Mouse (Mus musculus) heart, postnatal 25 days (tissue): ENCODE results near the gene Bcl2l1. TPM values are rescaled to one million over a fixed set of nuclear protein-coding genes. Genes with fewer than 3 reads are reported as not detected.

ENCODE experiments used
- DNase-seq: peaks from one replicate; pipeline ENCODE4 v3.0.0; 2022; ENCODE audit warnings: low spot score
- intact Hi-C: fragments of 180-260 bp; cut with DNase I; formaldehyde crosslinking; loops from one replicate; pipeline ENCODE4 v1.15.1; 2025
- total RNA-seq, 2 experiments: library from RNA; stranded (reverse); gene quantifications; 2 replicates each; pipeline ENCODE4 v1.2.3; 2021

Gene Bcl2l1
- total RNA-seq, 2 experiments from 2014 or later = 58.6 to 59.0 TPM

DNA sequence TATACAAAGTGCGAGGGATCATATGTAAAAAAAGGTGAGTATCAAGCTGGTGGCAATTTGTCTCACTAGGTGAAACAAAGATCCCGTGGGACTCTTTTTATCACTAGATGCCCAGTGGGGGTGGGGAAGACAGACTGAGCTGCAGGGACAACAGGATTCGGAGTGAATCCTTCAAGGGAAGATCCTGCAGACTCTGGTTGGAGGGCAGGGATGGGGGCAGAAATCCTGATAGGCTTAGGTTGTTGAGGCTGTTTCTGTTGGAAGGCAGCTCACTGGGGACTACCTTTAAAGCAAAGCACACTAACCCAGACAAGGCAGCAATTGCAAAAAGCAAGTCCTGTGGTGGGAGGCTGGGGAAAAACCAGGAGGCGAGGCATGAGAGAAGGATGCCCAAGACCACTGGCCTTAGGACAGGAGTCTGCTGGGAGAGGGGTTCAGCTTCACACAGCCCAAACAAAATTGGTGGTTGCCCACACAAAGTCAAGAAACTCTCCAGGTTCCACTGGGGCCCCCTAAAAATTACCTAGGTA is 6.3 kb downstream of the Bcl2l1 start:
- intact Hi-C loops = no loop called here
- DNase-seq = no peak

DNA sequence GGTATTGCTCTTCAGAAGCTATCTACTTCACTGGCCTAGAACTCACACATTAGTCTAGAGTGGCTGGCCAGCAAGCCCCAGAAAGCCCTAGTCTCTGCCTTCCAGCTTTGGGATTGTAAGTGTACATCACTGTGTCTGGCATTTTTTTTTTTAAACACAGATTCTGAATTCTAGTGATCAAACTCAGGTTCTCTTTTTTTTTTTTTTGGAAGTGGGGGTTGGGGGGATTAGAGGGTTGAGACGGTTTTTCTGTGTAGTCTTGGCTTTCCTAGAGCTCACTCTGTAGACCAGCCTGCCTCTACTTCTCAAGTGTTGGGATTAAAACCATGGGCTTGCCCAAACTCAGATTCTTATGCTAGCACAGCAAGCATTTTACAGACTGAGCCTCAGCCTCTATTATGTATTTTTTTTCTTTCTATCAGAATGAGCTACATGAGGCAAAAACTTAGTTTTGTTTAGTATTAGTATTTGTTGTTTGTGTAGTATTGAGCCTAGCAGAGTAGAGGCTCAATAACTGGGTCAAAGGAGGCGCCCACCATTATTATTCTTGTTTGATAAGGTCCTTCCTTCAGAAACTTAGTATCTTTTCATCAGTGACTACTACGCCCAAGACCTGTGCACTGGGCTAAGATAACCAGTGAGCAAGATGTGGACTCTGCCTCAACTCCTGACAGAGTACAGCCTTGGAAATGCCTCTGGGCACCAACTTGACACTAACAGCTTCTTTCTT is 6.9 kb downstream of the Bcl2l1 start:
- intact Hi-C loops = no loop called here
- DNase-seq = no peak

DNA sequence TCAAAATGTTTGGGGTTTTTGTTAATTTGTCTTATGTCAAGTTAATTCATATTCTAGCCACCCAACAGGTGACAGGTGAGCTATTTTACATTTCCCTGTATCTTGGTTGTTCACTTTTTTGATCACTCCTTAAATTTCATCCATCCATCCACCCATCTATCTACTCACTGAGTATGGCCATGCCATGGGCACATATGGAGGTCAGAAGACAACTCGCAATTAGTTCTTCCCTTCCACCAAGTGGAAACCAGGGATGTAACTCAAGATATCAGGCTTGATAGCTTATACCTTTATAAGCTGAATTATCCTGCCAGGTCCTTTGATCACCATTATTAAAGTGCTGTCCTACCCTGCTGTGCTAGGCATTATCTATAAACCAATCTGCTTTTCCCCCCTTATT is 7.8 kb downstream of the Bcl2l1 start:
- intact Hi-C loops = no loop called here
- no peak for DNase-seq

DNA sequence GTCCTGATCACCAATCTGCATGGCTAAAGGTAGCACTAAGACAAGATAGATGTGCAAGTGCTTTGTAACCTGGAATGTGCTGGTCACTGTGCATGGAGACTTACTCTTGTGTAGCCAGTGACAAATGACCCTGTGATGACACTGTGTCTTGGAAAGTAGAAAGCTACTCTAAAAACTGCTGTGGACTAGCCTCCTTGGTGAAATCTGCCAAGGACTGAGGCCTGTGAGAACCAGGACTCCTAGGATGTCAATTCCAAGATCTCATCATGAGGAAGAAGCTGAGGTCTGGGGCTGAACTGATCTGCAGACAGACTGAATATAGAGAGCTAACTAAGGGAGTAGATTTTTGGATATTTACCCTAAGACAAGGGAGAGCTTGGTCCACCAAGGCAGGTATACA is 10.0 kb downstream of the Bcl2l1 start:
- no peak for DNase-seq
- intact Hi-C loops = no loop called here

DNA sequence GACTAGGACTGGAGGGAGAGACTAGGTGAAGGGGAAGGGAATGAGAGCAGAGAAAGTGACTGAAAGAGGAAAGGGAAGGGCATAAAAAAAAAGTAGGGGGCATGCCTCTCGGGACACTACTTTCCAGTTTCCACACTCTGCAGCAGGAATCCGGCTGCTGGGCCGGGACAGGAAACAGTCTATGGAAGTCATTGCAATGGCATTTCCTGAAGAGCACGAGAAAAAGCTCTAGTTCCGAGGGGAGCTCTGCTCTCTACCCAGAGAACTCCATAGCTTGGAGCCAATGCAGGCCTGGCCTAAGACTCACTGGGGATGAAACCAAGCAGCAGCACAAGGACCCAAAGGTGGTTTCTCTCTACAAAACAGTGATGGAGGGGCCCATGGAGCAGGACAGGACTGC is 10.5 kb downstream of the Bcl2l1 start:
- intact Hi-C loops = no loop called here

DNA sequence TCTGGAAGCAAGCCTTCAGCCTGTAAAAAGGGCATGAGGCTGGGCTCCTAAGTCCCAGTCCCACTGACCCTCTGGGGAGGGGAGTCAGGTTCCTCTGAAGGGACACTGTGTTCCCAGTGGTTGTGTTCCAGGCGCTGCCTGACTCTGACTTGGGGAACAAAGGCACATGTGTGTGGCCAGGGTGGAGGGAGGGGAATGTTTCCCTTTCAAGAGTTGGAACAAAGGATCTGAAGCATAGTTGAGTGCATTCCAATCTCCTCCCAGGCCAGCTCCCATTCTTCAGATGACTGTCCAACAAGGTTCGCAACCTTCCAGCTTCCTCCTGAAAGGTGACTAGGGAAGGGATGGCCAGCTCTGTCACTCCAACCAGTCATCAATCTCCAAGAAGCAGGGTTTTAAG is 11.2 kb downstream of the Bcl2l1 start:
- intact Hi-C loops = loop anchor here (1.0 kb wide), 1 partner anchor 35 kb away; no protein-coding TSS in a partner anchor
- DNase-seq = peak; percentile 86

More for the DNA sequence above, 10.5 kb downstream of the Bcl2l1 start:
- DNase-seq = peak; percentile 76

DNA sequence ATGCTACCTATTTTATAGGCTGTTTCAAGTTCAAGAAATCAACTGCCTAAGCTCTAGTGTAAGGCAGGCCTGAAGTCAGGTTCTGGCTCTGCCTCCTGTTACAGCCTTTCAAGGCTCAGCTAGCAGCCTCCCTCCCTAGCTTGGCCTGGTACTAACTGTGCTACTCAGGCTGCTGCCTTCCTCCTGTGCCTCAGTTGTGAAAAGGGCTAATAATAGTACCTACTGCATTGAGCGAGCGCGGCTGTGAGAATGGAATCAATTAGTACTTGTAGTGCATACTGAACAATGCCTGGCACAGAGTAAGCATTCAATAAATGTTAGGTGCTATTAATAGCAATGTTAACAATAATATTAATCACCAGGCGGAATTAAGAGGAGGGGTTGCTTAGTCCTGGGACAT is 11.6 kb downstream of the Bcl2l1 start:
- intact Hi-C loops = loop anchor here (1.0 kb wide), 1 partner anchor 35 kb away; no protein-coding TSS in a partner anchor

DNA sequence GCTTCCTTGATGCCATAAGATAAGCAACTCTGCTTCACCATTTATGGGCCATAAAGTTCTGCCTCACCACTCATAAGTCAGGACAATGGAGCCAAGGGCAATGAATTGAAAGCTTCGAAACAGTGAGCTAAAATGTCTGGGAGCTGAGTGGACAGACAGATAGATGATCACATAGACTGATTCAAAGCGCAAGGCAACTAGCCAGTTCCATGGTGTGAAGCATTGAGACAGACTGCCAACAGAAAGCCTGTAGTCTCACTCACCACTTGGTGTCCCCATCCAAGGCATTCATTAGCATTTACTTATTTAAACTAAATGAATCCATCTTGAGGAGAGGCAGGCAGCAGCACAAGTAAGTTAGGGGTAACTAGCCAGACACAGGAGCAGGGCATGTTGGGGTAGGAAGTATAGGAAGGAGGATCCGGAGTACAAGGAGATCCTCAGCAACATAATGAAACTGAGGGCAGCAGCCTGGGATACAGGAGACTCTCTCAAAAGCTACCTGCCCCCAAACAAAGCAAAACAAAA is 12.4 kb downstream of the Bcl2l1 start:
- no peak for DNase-seq
- intact Hi-C loops = no loop called here

More for the DNA sequence above, 11.6 kb downstream of the Bcl2l1 start:
- peak; percentile 40 for DNase-seq

DNA sequence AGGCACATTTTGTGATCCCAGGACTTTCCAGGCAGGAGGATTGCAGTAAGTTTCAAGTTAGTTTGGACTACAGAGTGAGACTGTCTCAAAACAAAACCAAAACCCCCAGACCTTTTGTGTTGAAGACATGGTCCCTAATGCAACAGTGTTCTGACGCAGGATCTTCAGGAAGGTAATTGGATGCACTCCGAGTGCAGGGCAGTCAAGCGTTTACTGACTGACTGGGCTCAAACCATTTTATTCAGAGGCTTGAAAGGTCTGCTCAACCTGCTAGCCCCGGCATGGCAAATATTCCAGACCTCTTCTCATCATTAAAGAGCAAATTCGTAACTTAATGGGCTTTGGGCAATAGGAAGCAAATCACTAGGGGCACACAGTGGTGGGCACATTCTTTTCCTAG is 12.8 kb downstream of the Bcl2l1 start:
- no peak for DNase-seq
- intact Hi-C loops = no loop called here

DNA sequence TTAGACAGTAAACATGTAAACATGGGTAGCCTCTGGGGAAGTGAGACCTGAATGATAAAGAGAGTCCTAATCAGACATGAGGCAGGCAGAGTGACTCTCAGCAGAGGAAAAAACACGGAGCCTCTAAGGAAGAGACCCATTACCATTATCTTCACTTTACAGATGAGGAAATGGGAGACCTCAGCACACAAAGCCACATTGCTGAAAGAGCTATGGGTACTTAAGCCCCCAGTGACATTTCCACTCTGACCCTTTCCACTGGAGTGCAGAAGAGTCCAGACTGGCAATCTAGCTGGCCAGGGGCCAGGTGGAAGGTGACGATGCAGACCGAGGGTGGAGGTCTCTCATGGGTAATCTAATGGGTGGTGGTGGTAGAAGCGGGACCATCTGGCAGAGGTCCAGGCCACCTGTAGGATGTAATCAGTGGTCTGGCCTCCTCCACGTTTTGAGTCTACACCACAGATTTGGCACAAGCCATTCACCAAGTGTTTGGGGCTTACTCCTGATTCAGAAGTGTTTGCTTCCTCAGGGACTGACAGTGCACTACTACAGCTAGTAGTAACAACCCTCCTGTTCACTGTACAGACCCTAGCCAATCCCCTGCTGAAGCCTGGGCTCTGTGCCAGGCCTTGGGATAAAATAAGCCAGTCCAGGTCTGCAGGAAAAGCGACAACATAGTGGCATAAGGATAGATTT is 13.8 kb downstream of the Bcl2l1 start:
- intact Hi-C loops = no loop called here

DNA sequence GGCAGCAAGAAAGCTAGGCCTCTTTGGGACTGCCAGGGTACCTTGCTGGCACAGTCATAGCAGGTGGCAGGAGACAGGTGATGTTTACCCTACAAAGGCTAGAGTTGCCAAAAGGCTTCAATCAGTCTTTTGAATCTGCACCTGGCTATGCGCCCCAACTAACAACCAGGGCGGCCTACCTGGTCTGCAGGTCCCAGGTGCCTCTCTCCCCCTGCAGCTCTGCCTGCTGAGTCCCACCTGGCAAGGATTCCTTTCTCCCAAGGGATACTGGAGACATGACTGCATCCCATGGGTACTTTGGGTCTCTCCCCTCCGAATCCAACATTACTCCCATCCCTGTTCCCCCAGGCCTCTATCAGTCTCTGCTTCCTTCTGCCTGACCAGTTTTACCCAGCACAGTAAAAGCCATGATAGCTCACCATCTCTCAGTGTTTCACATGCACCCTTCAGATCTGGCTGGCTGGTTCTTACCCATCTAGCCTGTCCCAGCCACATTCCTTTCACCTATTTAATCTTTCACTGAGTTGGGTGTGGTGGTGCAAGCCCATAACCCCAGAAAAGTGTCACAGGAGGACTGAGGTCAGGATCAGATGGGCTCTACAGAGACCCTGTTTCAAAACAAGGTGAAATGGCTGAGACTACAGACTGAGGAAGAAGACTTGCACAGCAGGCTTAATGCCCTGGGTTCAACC is 14.7 kb downstream of the Bcl2l1 start:
- no peak for DNase-seq
- intact Hi-C loops = no loop called here

More for the DNA sequence above, 13.8 kb downstream of the Bcl2l1 start:
- no peak for DNase-seq

DNA sequence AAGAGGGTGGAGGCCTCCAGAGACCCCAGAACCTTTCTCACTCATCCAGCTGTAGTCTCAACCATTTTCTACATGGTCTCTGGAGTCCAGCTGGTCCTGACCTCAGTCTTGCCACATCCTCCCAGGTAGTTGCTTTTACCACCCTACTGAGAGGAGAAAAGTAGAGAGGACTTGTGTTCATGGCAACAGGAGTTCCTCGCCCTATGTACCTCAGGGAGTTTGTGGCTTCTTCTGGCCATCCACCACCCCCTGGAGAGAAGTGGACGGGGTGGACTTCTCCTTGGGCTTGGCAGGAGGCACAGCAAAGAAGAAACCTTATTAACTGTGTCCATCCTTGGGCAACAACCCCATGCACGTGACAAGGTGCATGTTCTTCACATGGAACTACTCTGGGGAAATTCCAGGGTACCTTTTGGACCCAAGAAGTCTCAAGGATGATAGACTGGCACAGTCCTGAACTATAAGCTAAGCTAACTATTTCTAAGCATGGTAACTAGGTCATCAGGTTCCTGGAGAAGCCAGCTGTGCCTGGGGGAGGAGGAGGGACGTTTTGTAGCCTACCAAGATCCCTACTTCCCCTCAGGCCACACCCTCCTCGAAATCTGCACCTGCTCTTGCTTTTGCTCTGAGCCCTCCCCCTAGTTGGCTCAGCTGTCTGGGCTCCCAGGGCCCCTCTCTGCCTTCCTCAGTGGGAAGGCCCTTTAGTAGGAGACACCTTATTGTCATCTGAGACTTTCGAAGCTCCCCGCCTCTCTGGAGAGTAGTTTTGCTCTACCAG is 15.5 kb downstream of the Bcl2l1 start:
- intact Hi-C loops = no loop called here
- no peak for DNase-seq

DNA sequence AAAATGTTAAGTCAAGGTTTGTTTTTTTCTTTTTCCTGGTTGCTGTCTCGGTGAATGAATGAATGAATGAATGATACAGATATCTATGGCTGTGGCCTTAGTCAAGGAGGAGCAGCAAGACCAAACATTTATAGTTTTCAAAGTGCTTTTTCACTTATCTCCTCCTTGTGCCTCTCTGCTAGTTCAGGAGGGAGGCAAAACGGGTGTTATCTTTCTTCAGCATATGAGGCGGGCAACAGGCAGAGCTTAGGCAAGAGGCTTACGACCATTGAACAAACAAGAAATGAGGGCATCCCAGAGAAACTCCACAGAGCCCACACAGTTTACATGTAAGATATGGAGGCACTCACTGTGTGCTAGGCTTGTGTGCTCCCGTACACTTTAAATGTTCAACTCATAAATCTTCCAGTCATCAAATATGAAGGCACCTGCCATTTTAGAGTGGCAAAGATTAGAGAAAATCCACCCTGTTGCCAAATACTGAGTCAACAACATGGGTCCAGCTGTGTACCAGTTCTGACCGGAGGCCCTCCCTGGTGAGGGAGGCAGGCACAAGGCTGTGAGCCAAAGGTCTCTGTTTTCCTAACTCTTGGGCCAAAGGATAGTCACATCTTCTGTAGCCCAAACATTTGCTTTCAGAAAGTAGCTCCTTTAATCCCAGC is 17.2 kb downstream of the Bcl2l1 start:
- DNase-seq = no peak
- intact Hi-C loops = no loop called here

DNA sequence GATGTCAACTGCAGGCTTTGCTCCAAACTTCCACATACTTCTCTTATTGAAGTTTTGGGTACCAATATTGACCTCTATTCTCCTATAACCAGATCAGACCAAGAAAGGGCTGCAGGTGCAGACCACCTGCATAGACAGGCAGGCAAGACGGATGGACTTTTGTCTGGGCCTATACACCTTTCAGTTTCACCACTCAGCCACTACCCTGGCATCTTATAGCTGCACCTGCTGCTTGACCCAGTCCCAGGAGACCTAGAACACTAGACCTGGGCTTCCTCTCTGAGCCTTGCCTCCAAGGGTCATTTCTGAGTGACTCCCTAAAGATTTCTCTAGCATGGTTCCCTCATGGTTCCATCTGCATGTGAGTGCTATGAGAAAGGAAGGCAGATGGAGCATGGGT is 18.3 kb downstream of the Bcl2l1 start:
- DNase-seq = no peak
- intact Hi-C loops = no loop called here

DNA sequence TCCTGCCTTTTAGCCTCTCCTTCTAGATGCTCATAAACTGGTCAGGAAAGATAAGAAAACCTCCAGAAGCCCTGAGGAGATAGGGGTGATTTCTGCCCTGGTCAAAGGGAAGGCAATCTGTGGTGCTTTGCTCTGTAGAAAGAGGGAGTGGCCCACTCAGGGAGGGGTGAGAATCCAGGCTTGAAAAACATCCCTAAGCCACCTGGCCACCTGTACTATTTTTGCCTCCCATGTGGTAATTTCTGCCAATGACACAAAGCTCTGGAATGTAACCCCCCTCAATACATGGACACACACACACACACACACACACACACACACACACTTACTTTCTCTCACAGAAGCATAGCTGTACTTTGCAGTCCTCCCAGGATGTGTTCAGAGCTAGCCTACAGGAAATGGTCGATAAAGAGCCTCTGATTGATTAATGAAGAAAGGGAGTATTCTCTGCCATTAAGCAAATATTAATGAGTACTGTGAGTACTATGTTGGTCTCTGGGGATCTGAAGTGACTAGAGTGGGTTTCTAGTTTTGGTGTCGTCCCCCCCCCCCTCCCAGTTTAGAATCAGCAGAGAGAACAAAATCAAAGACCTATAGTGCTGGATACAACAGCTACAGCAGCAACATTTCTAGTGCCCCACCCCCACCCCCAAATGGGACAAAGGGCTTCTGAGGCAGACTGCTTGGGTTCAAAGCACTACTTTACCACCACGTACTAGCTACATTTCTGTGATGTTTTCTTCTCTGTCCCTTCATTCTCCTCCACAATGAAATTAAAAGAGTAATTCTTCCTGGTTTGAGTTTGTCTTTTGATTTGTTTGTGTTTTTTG is 20.0 kb downstream of the Bcl2l1 start:
- DNase-seq = no peak
- intact Hi-C loops = no loop called here

DNA sequence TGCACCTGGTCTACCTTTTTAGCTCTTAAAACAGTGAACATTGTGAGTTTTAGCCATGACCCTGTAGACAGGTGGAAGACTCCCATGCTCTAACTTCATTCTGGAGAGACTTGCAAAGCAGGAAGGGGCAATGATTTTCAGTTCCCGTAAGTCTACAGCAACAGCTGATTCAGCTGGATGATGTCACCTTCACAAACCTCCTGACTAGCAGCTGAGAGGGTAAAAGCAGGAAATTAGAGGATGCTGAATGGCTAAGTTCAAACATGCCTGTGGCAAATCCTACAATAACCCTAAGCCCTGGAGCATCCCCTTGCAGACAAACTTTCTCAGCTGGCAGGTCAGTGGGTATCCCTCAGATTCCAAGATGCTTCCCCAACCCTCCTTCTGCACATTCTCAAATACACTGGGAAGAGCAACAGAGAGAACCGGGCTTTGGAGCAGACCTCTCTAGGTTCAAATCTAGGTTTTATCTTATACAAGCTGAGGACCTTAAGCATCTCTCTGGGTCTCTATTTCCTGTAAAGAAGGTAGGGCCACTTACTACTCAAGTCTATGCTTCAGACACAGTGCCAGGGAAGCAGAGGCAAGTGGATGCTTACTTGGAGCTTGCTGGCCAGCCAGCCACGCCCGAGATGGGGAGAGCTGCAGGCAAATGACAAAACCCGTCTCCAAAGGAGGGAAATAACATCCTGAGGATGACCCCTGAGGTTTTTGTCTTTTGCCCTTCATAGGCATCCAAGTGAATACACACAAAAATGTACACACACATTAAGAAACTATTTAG is 21.2 kb downstream of the Bcl2l1 start:
- DNase-seq = no peak
- intact Hi-C loops = no loop called here

DNA sequence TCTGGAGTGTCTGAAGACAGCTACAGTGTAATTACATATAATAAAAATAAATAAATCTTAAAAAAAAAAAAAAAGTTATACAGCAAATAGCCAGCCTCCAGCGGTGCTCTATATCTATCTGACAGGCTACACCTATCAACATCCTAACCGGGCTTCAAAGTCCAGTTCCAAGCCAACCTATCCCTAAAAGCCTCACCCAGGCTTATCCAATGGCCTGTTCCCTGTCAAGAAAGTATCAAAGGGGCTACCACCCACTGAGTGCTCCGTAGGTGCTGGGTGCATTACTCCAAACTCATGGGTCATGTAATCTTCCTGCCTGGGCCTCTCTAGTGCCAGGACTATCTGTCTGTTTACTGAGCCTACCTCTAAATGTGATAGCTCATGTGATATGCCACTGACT is 23.4 kb downstream of the Bcl2l1 start:
- intact Hi-C loops = no loop called here

DNA sequence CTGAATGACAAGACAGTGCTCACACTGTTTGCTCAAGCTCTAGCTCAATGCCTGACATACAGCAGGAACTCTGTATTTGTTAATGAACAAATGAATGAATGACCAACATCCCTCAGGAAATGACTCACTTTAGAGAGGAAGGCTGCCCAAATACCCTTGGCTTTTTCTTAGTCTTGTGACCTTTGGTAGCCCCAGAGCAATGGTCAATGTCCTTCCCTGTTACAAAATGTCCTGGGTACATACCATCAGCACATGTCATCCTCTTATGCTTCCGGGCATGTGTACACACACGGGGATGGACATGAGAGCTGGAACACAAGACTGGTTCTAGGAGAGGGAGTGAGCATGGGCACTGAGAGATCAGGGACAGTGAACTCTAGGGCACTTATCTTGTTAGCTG is 25.5 kb downstream of the Bcl2l1 start:
- intact Hi-C loops = no loop called here

More for the DNA sequence above, 23.4 kb downstream of the Bcl2l1 start:
- no peak for DNase-seq

More for the DNA sequence above, 25.5 kb downstream of the Bcl2l1 start:
- peak; percentile 61 for DNase-seq
